Mouse (Mus musculus) neural tube, embryonic 12.5 days (tissue): ENCODE data around the gene Adra1d. TPM values are rescaled to one million over a fixed set of nuclear protein-coding genes. Genes with fewer than 3 reads are reported as not detected.

Source experiments
- ATAC-seq: fragments of 200-750 bp; cut with Nextera tagmentation; 2 replicates; pipeline ENCODE4 v1.8.0; 2017; ENCODE audit warnings: low read depth, mild to moderate bottlenecking, moderate TSS enrichment, moderate library complexity; ENCODE audit not compliant: low FRiP score
- H3K27ac ChIP-seq: fragments of 300-500 bp; sonication (generic); 2 replicates; pipeline ENCODE4 v1.5.1; 2016
- H3K27me3 ChIP-seq: fragments of 300-500 bp; sonication (generic); replicated peaks from 2 replicates; pipeline ENCODE4 v1.6.1; 2016; ENCODE audit warnings: mild to moderate bottlenecking
- H3K36me3 ChIP-seq: fragments of 300-500 bp; sonication (generic); 2 replicates; pipeline ENCODE4 v1.6.1; 2016; ENCODE audit warnings: mild to moderate bottlenecking
- H3K4me1 ChIP-seq: fragments of 300-500 bp; sonication (generic); 2 replicates; pipeline ENCODE4 v1.6.1; 2016
- H3K4me2 ChIP-seq: fragments of 300-500 bp; sonication (generic); replicated peaks from 2 replicates; pipeline ENCODE4 v1.6.1; 2016; ENCODE audit warnings: mild to moderate bottlenecking
- H3K4me3 ChIP-seq: fragments of 300-500 bp; sonication (generic); 2 replicates; pipeline ENCODE4 v1.5.1; 2016
- H3K9ac ChIP-seq: fragments of 300-500 bp; sonication (generic); 2 replicates; pipeline ENCODE4 v1.6.1; 2016; ENCODE audit warnings: mild to moderate bottlenecking
- H3K9me3 ChIP-seq: fragments of 300-500 bp; sonication (generic); 2 replicates; pipeline ENCODE4 v1.6.1; 2016; ENCODE audit warnings: mild to moderate bottlenecking
- WGBS: fragments of 180-500 bp; shearing (Covaris S2); methylation state at CpG from one replicate; pipeline ENCODE4 v1.1.7; 2016; 5-methylcytosine and 5-hydroxymethylcytosine counted together
- polyA plus RNA-seq: library from polyadenylated mRNA; unstranded; fragments of >200 nt; fragmentation: Nextera tagmentation; extraction: Ambion mirVana; gene quantifications from 2 replicates; pipeline ENCODE4 v1.2.1, GENCODE M21; 2016

Gene Adra1d
- polyA plus RNA-seq, 1 experiment from 2014 or later = 0.68 TPM

GRCm38 (mm10) chr2:131506358-131506757, 55.7 kb downstream of the Adra1d start:
- Histone ChIP-seq H3K36me3 (no peaks in the 10 kb centered on the region), H3K4me3 (no peak overlapping the region), H3K27ac (peak overlapping the region; percentile 43; the same call in 1 of the 2 replicates), H3K4me1 (peaks cover 38% of the 10 kb centered on the region), H3K9ac (0 out of 2 replicates have a peak overlapping the region, but pooled peaks have one; percentile 38), H3K4me2 (0 out of 2 replicates have a peak overlapping the region, but pooled peaks have one; percentile 6), H3K27me3 (no peaks in the 10 kb centered on the region), H3K9me3 (no peaks in the 10 kb centered on the region)
- WGBS = 6% methylated on average over 3 of the region's 3 CpGs
- ATAC-seq = peak; percentile 78

DNA sequence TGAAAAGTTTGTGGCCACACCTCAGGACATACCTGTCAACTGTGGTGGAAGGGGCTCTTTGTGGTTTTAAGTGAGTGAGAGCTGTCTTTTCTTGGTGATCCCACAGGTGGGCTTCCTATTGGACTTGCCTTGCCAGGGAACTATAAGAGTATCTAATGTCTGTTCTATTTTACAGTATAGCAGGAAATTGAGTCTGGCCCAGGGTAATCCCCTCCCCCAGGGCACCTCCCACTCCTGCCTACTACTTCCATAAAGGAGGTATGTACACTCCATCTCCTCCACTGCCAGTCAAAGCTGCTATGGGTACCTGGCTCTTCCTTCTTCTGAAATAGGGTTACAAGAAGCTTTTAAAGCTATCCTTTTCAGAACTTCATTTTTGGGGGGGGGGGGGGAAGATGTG, 56.7 kb downstream of the Adra1d start:
- Histone ChIP-seq H3K9me3 (no peaks in the 10 kb centered on the region), H3K9ac (no peak overlapping the region), H3K4me3 (no peak overlapping the region), H3K27ac (no peak overlapping the region), H3K4me2 (no peak overlapping the region), H3K36me3 (no peaks in the 10 kb centered on the region), H3K27me3 (no peaks in the 10 kb centered on the region), H3K4me1 (peaks cover 45% of the 10 kb centered on the region)
- ATAC-seq = no peak

DNA sequence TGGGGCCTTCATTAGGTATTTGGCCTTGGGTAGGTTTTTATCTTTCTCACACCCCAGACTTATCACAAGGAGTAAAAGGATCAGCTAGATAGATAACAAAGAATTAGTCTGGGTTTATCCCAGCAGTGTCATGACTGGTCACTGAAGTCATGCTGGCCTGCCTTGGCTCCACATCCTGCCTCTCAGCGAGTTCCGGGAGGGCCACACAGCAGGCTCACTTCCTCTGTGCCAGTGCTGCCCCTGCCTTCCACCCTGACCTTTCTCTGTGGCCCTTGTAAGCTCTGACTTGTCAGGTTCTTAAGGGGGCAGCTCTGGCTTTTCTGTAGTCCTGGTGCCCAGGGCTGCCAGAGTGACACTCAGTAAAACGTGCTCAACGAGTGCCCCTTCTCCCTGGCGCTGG, 59.5 kb downstream of the Adra1d start:
- no peak overlapping the region for H3K9ac ChIP-seq
- H3K27me3 ChIP-seq = no peaks in the 10 kb centered on the region
- ATAC-seq = no peak
- H3K27ac ChIP-seq = no peak overlapping the region
- no peak overlapping the region for H3K4me3 ChIP-seq
- H3K36me3 ChIP-seq = no peaks in the 10 kb centered on the region
- 75% methylated on average over 5 of the region's 5 CpGs for WGBS
- H3K4me2 ChIP-seq = no peak overlapping the region
- peaks cover 36% of the 10 kb centered on the region for H3K4me1 ChIP-seq
- H3K9me3 ChIP-seq = no peaks in the 10 kb centered on the region

GRCm38 (mm10) chr2:131501886-131502285, 60.2 kb downstream of the Adra1d start:
- 59% methylated on average over 5 of the region's 5 CpGs for WGBS

DNA sequence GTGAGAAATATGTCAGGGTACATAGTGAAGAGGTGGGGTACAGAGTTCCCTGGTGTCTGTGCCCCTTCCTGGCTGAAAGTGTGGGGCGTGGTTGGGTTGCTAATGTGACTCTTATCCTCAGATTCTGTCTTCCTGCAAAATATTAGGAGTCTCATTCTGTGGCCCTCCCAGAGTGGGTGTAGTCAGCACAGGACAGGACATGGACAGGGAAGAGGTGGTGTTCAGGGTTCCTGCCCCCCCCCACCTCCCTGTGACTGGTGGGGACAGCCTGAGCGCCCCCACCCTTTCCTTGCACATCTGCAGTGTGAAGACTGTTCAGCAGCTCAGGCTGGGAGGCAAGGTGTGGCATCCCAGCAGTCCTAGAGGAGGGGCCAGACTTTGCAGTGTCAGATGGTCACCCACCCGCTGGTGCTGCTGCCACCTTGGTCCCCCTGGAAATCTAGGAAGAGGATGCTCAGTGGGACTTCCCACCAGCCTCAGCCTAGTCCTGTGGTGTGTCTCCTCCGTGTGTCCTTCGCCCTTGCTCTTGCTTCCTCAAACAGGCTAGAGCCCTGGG, 62.7 kb downstream of the Adra1d start:
- peaks cover 20% of the 10 kb centered on the region; the same call in 1 of the 2 replicates for H3K4me1 ChIP-seq

More at GRCm38 (mm10) chr2:131501886-131502285, 60.2 kb downstream of the Adra1d start:
- Histone ChIP-seq H3K27ac (no peak overlapping the region), H3K4me2 (no peak overlapping the region), H3K4me3 (no peak overlapping the region), H3K9me3 (no peaks in the 10 kb centered on the region), H3K36me3 (no peaks in the 10 kb centered on the region), H3K4me1 (peaks cover 33% of the 10 kb centered on the region), H3K27me3 (no peaks in the 10 kb centered on the region), H3K9ac (no peak overlapping the region)
- no peak for ATAC-seq

DNA sequence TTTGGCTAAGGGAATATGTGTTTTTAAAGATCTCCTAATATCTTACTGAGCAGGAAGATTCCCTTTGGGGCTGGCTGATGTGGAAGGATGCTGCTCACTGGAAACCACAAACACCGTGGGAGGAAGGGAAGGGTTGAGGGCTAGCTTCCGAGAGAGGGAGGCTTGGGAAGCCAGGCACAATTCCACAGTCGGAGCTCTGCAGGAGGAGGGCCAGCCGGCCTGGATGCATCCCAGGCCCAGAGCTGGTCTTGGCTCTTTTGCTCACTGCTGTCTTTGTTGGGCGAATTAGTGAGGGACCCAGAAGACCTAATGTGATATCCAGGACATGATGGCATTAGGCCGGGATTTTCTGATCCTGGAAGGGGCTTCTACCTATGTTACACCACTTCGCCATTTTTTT, 63.9 kb downstream of the Adra1d start:
- WGBS = 78% methylated on average over 7 of the region's 7 CpGs
- ATAC-seq = no peak
- Histone ChIP-seq H3K27me3 (no peaks in the 10 kb centered on the region), H3K4me3 (no peak overlapping the region), H3K4me1 (peaks cover 26% of the 10 kb centered on the region), H3K27ac (no peak overlapping the region), H3K36me3 (no peaks in the 10 kb centered on the region), H3K4me2 (no peak overlapping the region), H3K9ac (no peak overlapping the region), H3K9me3 (no peaks in the 10 kb centered on the region)

More for the DNA sequence above, 62.7 kb downstream of the Adra1d start:
- Histone ChIP-seq H3K27me3 (no peaks in the 10 kb centered on the region), H3K27ac (no peak overlapping the region), H3K9ac (no peak overlapping the region), H3K4me3 (no peak overlapping the region), H3K9me3 (no peaks in the 10 kb centered on the region), H3K4me2 (no peak overlapping the region), H3K36me3 (no peaks in the 10 kb centered on the region)
- WGBS = 67% methylated on average over 5 of the region's 5 CpGs
- no peak for ATAC-seq

GRCm38 (mm10) chr2:131497224-131497856, 64.7 kb downstream of the Adra1d start:
- ATAC-seq = no peak
- H3K4me1 ChIP-seq = peaks cover 34% of the 10 kb centered on the region
- no peak overlapping the region for H3K9ac ChIP-seq
- H3K4me3 ChIP-seq = no peak overlapping the region
- no peaks in the 10 kb centered on the region for H3K27me3 ChIP-seq
- WGBS = 96% methylated on average over 4 of the region's 4 CpGs
- no peak overlapping the region for H3K4me2 ChIP-seq
- no peak overlapping the region for H3K27ac ChIP-seq
- no peaks in the 10 kb centered on the region for H3K36me3 ChIP-seq
- H3K9me3 ChIP-seq = no peaks in the 10 kb centered on the region

DNA sequence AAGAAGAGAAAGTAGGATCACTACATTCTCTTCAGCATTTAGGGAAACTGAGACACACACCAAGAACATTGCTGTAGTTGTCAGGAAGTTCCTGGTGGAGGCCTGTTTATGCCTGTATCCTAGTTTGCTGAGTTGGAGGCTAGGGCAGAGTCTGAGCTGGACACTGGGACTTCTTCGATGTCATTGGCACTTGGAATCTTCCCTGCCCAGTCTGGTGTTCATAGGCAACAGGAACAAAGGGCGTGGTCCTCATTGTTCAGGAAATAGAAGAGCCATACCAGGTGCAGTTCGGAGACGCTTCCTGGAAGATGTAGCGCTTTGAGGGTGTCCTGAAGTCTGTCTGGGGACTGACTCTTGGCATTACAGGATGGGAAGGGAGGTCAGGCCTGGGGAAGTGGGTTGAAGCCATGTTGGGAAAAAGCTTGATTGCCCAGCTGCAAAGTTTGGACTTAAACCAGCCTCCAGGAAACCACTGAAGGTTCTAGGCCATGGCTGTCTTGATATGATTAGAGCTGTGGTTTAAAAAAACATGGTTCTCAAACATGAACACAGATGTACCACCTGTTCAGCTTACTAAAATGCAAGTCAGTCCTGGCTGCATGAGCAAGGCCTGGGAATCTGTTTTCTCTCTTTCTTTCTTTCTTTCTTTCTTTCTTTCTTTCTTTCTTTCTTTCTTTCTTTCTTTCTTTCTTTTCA, 65.8 kb downstream of the Adra1d start:
- Histone ChIP-seq H3K4me1 (peaks cover 26% of the 10 kb centered on the region), H3K4me2 (no peak overlapping the region), H3K9ac (no peak overlapping the region), H3K36me3 (no peaks in the 10 kb centered on the region), H3K4me3 (no peak overlapping the region), H3K27ac (no peak overlapping the region), H3K9me3 (no peaks in the 10 kb centered on the region), H3K27me3 (no peaks in the 10 kb centered on the region)
- ATAC-seq = no peak
- 86% methylated on average over 5 of the region's 5 CpGs for WGBS

Other genes starting within 250 kb of the Adra1d start
- 16.5 and 18.7 TPM in 2 replicates for gene Rnf24, start 209.4 kb downstream of the Adra1d start, polyA plus RNA-seq
- 46.6 and 47.2 TPM in 2 replicates for gene Smox, start 70.8 kb downstream of the Adra1d start, polyA plus RNA-seq